In the genomic region with DNA sequence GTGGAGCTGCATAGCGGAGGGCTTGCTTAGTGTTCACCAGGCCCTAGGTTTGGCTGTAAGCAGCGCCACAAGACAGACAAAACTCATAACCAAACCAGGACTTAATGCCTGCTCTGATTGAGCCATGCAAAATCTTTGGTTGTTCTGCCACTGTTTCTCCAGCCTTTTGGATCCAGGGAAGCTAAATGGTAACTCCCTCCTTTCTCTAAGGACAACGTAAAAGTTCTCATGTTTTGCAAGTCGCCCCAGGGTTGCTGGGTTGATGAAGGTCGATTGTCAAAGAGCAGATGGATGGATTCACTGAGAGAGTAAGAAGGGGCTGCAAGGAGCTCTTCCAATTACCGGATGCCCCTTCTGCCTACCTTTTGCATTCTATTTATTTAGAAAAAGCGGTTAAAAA, we compare ENCODE assay signal across 7 mouse cellular contexts. TPM values are rescaled to one million over a fixed set of nuclear protein-coding genes. Genes with fewer than 3 reads are reported as not detected.
DNase-seq lines count a peak whose midpoint lies in the region; ATAC-seq and TF ChIP-seq lines count a peak whose summit lies in the region.

No protein-coding gene starts in this region.

- H3K9me3 ChIP-seq in lung, embryonic 16.5 days (ENCODE audit: control insufficient read depth, low read length) = no peaks in the 10 kb centered on the region
- H3K9me3 ChIP-seq in forebrain, embryonic 11.5 days (ENCODE audit: control insufficient read depth, low read length) = no peaks in the 10 kb centered on the region
- no peaks in the 10 kb centered on the region for H3K9me3 ChIP-seq in limb, embryonic 11.5 days (ENCODE audit: control insufficient read depth, low read length)

- H3K4me2 ChIP-seq in lung, embryonic 16.5 days (ENCODE audit: low read depth, low read length) = peak overlapping the region; percentile 64
- H3K4me2 ChIP-seq in forebrain, embryonic 11.5 days (ENCODE audit: low read depth, low read length, severe bottlenecking) = peak overlapping the region; percentile 90
- peak overlapping the region; percentile 81 for H3K4me2 ChIP-seq in limb, embryonic 11.5 days (ENCODE audit: low read depth, severe bottlenecking)

- no peak for TF ChIP-seq POLR2A in small intestine, adult 2 months (IDR thresholded peaks at IDR 0.05; ENCODE audit: low read depth, low read length)

- no peak overlapping the region for H3K27ac ChIP-seq in lung, embryonic 16.5 days (ENCODE audit: low read length)
- no peak overlapping the region for H3K27ac ChIP-seq in forebrain, embryonic 11.5 days (ENCODE audit: low read depth, low read length)
- H3K27ac ChIP-seq in limb, embryonic 11.5 days (replicated peaks; ENCODE audit: low read depth, low read length) = no peak overlapping the region
- peak overlapping the region; percentile 74 for H3K27ac ChIP-seq in small intestine, adult 2 months (ENCODE audit: insufficient read depth, low read depth, low read length)

- peak overlapping the region; percentile 69 for H3K9ac ChIP-seq in lung, embryonic 16.5 days (ENCODE audit: low read length)
- peak overlapping the region; percentile 64 for H3K9ac ChIP-seq in forebrain, embryonic 11.5 days (ENCODE audit: low read length)
- H3K9ac ChIP-seq in limb, embryonic 11.5 days (ENCODE audit: low read length) = peak overlapping the region; percentile 59; the same call in 1 of the 2 replicates

- WGBS in lung, embryonic 16.5 days = 11% methylated on average over 7 of the region's 7 CpGs
- WGBS in forebrain, embryonic 11.5 days = 23% methylated on average over 7 of the region's 7 CpGs
- 21% methylated on average over 7 of the region's 7 CpGs for WGBS in limb, embryonic 11.5 days
- 10% methylated on average over 7 of the region's 7 CpGs for WGBS in small intestine, adult 2 months

- TF ChIP-seq CTCF in small intestine, adult 2 months (IDR thresholded peaks at IDR 0.05; ENCODE audit: extremely low read depth, insufficient read length, insufficient replicate concordance, low read depth, low read length) = no peak

- H3K27me3 ChIP-seq in lung, embryonic 16.5 days (ENCODE audit: control insufficient read depth, insufficient read depth, low read depth, low read length) = no peaks in the 10 kb centered on the region
- H3K27me3 ChIP-seq in forebrain, embryonic 11.5 days (ENCODE audit: control insufficient read depth, insufficient read depth, low read length) = no peaks in the 10 kb centered on the region; the same call in 1 of the 2 replicates
- H3K27me3 ChIP-seq in limb, embryonic 11.5 days (ENCODE audit: control insufficient read depth, insufficient read depth, low read length) = no peaks in the 10 kb centered on the region
- no peaks in the 10 kb centered on the region for H3K27me3 ChIP-seq in small intestine, adult 2 months (ENCODE audit: control insufficient read depth, insufficient read depth, low read length)

- H3K4me1 ChIP-seq in lung, embryonic 16.5 days (replicated peaks; ENCODE audit: control insufficient read depth, insufficient read depth, low read length) = peaks cover 30% of the 10 kb centered on the region
- H3K4me1 ChIP-seq in forebrain, embryonic 11.5 days (replicated peaks; ENCODE audit: control insufficient read depth, insufficient read depth, low read length) = peaks cover 2% of the 10 kb centered on the region; the same call in 1 of the 2 replicates
- 0 out of 2 replicates have a peak, but pooled peaks cover 6% of the 10 kb centered on the region for H3K4me1 ChIP-seq in limb, embryonic 11.5 days (ENCODE audit: control insufficient read depth, insufficient read depth, low read length)
- H3K4me1 ChIP-seq in small intestine, adult 2 months (ENCODE audit: control insufficient read depth, insufficient read depth, insufficient read length, low read length) = peaks cover 36% of the 10 kb centered on the region

- H3K36me3 ChIP-seq in lung, embryonic 16.5 days (ENCODE audit: control insufficient read depth, insufficient read depth, low read length) = no peaks in the 10 kb centered on the region
- no peaks in the 10 kb centered on the region for H3K36me3 ChIP-seq in forebrain, embryonic 11.5 days (ENCODE audit: control insufficient read depth, insufficient read depth, low read length)
- H3K36me3 ChIP-seq in limb, embryonic 11.5 days (ENCODE audit: control insufficient read depth, insufficient read depth, low read length) = no peaks in the 10 kb centered on the region
- H3K36me3 ChIP-seq in small intestine, adult 2 months (ENCODE audit: control insufficient read depth, insufficient read depth, low read length) = no peaks in the 10 kb centered on the region

- ATAC-seq in lung, embryonic 16.5 days (ENCODE audit: low read depth) = no peak
- no peak for ATAC-seq in forebrain, embryonic 11.5 days (replicated peaks; ENCODE audit: low FRiP score)
- ATAC-seq in limb, embryonic 11.5 days (ENCODE audit: insufficient number of reproducible peaks, low FRiP score, low TSS enrichment, low read depth) = no peak
- ATAC-seq in erythroid progenitor cell, adult 5-6 weeks (replicated peaks; ENCODE audit: low FRiP score, poor library complexity, severe bottlenecking) = no peak

- DNase-seq in lung, adult 18-20 months = no peak
- DNase-seq in forebrain, embryonic 11.5 days (ENCODE audit: low spot score) = peak; percentile 42
- no peak for DNase-seq in limb, embryonic 11.5 days (ENCODE audit: low spot score)
- no peak for DNase-seq in left cerebral cortex, postnatal 25 days (ENCODE audit: low spot score in 2 of 2)

- H3K4me3 ChIP-seq in lung, embryonic 16.5 days (ENCODE audit: low read length) = peak overlapping the region; percentile 62
- H3K4me3 ChIP-seq in forebrain, embryonic 11.5 days (ENCODE audit: low read depth, low read length) = peak overlapping the region; percentile 63
- peak overlapping the region; percentile 72 for H3K4me3 ChIP-seq in limb, embryonic 11.5 days (ENCODE audit: low read depth, low read length)
- H3K4me3 ChIP-seq in small intestine, adult 2 months (ENCODE audit: low read depth, low read length) = peak overlapping the region; percentile 79

- intact Hi-C loops in left cerebral cortex, postnatal 25 days (cut with DNase I) = loop anchor here (5.0 kb wide), 1 partner anchor 157 kb away; a partner anchor contains a TSS

RNA-seq across cellular contexts. Expression of a gene that starts 3.8 kb away (rescaled TPM):
- polyA plus RNA-seq in lung, embryonic 16.5 days (2015; fragmentation: Nextera tagmentation; extraction: Ambion mirVana) = 9.4 and 11.4 TPM in 2 replicates
- polyA plus RNA-seq in forebrain, embryonic 11.5 days (2014; fragmentation: Nextera tagmentation; extraction: Ambion mirVana) = 3.0 and 3.8 TPM in 2 replicates
- polyA plus RNA-seq in limb, embryonic 11.5 days (2014; fragmentation: Nextera tagmentation; extraction: Ambion mirVana) = 4.2 and 4.5 TPM in 2 replicates
- 56.9 and 186 TPM in 2 replicates for polyA plus RNA-seq in small intestine, adult 2 months (2012; rRNA removed)
- total RNA-seq in left cerebral cortex, postnatal 25 days (2021) = 1 to 10 TPM; 5.4 to 6.4 TPM
- 1.1 and 10.9 TPM in 2 replicates for total RNA-seq in erythroid progenitor cell, adult 5-6 weeks (2015; ENCODE audit: low replicate concordance)
- total RNA-seq in erythroid progenitor cell, adult 5-6 weeks (2017; ENCODE audit: low replicate concordance) = 0.23 and 13.1 TPM in 2 replicates

RNA-seq across cellular contexts. Expression of a gene that starts 17.9 kb away (rescaled TPM):
- polyA plus RNA-seq in lung, embryonic 16.5 days (2015; fragmentation: Nextera tagmentation; extraction: Ambion mirVana) = 0.49 TPM in 1 of 2 replicates, not detected in the other
- 0.69 TPM in 1 of 2 replicates, not detected in the other for polyA plus RNA-seq in forebrain, embryonic 11.5 days (2014; fragmentation: Nextera tagmentation; extraction: Ambion mirVana)
- polyA plus RNA-seq in limb, embryonic 11.5 days (2014; fragmentation: Nextera tagmentation; extraction: Ambion mirVana) = 0.33 and 0.44 TPM in 2 replicates
- polyA plus RNA-seq in small intestine, adult 2 months (2012; rRNA removed) = 3.8 TPM in 1 of 2 replicates, not detected in the other
- total RNA-seq in left cerebral cortex, postnatal 25 days (2021) = not detected
- total RNA-seq in erythroid progenitor cell, adult 5-6 weeks (2015; ENCODE audit: low replicate concordance) = not detected in 2 replicates
- not detected in 2 replicates for total RNA-seq in erythroid progenitor cell, adult 5-6 weeks (2017; ENCODE audit: low replicate concordance)

RNA-seq across cellular contexts. Expression of a gene that starts 25.2 kb away (rescaled TPM):
- 0.33 and 2.9 TPM in 2 replicates for polyA plus RNA-seq in lung, embryonic 16.5 days (2015; fragmentation: Nextera tagmentation; extraction: Ambion mirVana)
- polyA plus RNA-seq in forebrain, embryonic 11.5 days (2014; fragmentation: Nextera tagmentation; extraction: Ambion mirVana) = 0.28 TPM in 1 of 2 replicates, not detected in the other
- polyA plus RNA-seq in limb, embryonic 11.5 days (2014; fragmentation: Nextera tagmentation; extraction: Ambion mirVana) = not detected in 2 replicates
- polyA plus RNA-seq in small intestine, adult 2 months (2012; rRNA removed) = 0.48 and 0.84 TPM in 2 replicates
- total RNA-seq in left cerebral cortex, postnatal 25 days (2021) = not detected
- not detected in 2 replicates for total RNA-seq in erythroid progenitor cell, adult 5-6 weeks (2015; ENCODE audit: low replicate concordance)
- not detected in 2 replicates for total RNA-seq in erythroid progenitor cell, adult 5-6 weeks (2017; ENCODE audit: low replicate concordance)
